Mouse (Mus musculus) neural tube, embryonic 10.5 days (tissue): Measurements from ENCODE around the gene Fst.

ENCODE experiments used
- DNase-seq: peaks from one replicate; pipeline ENCODE4 v3.0.0-alpha.2; 2017; ENCODE audit warnings: low spot score; ENCODE audit errors: extremely low spot score

Fst gene

DNA sequence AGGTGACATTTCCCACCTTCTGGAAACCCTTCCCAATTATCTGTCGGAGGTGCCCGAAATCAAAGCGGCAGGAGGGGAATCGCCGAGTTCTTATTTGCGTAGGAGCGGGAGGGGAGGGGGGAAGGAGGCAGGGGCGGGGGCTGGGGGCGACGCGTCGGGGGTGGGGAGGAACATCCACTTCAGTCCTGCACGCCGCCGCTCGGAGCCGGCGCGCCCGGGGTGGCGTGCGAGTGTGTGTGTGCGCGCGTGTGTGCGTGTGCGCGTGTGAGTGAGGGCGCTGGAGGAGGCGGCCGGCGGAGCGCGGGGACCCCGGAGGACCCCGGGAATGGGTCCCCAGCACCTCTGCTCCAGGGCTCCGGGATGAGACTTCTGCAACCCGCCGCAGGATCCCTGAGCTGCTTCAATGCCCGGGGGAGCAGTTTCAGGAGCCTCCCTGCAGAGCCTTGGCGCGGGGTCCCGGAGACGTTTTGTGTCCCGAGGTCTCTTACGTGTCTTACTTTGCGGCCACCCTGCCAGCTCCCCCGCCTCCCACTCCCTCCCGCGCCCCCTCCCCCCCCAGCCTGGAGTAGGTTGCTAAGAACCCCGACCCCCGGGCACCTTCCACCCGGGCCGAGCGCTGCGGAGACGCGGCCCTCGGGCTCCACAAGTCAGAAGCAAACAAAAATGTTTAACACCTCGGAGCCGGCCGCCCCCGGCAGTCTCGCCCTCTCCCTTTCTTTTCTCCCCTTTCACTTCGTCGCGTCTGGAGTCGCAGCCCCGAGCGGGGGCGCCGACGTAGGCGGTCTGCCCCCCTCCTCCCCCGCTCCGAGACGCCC lies at the start of gene Fst:
Fst (minus strand) TSS at position 66 of the 815 bp plus-strand sequence.
- peak; percentile 67 for DNase-seq

DNA sequence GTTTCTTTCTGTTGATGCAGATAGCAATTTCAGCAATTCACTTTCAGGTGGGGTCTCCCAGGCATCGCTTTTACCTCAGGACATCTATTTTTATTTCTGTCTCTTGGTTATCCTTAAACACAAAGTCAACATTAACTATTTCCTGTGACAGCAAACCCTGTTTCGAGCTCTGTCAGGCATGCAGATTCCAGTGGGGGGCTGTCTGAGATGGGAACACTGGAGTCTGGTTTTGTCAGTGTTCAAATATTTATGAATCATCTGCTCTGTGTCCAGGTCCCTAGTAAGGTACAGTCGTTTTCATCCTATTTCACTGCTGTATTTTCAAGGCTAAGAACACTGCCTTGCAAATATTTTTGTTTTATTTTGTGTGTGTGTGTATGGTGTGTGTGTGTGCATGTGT lies 35.1 kb upstream of the Fst start:
- no peak for DNase-seq

DNA sequence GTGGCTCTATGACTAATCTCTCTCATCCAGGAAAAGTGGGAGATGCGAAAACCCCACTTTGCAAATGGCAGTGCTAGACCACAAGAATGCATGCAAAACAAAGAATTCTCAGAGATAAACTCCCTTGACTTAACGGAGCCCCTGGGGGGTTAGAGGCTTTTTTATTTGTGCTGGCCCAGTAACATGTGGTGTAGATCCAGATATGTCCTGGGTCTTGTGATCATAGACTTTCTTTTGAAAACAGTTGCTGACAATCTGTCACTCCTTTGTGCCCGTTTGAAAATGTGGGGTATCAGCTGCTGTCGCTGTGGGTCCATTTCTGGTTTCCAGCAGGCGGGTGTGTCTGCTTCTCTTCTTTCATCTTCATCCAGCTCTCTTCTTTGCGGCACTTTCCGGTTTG lies 29.4 kb upstream of the Fst start:
- no peak for DNase-seq

DNA sequence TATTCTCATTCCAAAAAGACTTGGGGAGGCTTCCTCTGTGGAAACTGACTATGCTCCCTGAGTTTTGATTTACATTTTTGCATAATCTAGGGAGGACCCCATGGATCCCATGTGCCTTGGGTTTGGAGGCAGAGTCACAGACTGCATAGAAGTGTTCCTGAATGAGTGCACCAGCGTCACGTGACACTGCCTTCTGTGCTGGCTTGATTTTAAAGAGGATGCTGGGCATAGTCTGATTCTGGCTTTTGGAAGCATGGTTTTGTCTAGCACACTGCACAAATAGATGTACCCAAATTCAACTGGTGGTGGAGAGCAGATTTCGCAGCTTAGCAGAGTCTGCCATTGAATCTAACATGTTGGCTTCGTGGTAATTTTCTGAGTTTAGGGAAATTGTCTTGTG lies 19.6 kb upstream of the Fst start:
- no peak for DNase-seq

DNA sequence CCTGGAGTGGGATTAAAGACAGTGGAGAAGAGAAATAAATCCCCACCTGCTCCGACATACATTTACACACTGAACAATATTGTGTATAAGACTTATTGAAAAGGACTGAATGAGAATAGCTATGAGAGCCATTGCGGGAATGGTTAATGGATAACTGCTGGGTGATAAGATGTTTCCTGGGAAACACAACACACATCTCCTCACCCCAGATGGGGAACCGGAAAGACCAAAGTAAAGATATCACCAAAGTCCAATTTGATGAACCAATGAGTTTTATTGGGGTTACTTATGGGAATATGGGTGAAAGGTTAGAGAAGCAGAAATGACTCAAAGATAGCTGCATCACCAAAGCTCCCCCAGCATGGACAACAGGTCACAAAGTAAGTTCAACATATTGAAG lies 11.2 kb upstream of the Fst start:
- DNase-seq: no peak

DNA sequence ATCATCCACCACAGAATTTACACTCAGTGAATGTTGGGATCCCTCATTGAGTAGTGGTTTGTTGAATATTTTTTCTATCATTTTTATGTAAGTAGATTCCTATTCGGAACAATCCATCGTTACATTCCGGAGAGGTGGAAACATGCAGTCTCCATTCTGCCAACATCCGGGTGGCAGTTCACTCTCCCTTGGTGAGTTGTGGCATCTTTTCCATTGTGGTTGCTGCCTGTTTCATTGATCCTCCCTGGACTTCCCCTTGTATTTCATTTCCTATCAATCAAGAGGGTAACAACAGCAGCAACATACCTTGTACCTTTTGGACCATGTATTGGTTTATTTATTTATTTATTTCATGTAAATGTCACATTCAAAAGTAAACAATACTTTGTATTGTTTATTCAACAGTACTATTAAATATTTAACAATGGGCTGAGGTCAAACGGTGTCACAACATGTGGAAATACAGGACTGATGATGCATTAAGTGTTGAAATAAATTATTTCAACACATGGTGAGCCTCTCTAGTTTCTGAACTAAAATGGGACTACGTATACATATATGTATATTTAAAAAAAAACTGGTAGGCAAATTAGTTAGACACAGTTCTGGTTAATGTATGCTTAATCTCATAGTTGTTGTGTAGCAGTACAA lies 7.6 kb upstream of the Fst start:
- no peak for DNase-seq

DNA sequence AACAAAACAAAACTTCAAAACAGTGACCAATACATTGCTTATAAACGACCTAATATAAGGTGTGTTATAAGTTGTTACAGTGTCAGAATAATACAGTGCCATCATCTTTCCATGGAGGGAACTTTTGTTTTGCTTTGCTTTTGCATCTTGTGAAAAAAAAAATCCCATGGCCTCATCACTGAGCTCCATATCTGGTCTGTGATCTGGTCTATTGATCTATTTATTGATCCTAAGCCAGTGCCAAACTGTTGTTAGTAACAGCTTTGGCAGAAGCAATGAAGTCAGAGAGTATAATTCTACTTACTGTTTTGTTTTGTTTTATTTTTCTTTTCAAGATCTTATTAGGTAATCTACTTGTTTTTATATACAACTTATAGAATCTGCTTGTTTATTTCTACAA lies 6.6 kb upstream of the Fst start:
- no peak for DNase-seq

DNA sequence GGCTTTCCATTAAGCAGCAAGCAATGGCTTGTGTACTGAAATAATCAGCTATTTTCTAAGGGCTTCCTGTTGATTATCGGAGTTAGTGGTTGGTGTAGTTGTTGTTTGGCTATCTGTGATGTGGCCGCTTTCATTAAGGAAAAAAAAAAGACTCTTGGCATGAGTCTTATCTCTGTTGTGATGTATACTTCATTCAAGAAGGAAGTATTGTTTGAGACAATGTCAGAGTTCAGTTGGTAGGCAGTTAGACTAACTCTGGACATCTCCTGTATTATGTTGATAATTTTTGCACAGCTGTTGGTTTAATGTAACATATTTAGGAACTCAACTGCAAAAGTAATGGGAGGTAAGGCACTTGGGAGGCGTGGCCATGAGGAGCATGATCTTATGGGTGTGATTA lies 6.1 kb upstream of the Fst start:
- DNase-seq: no peak

DNA sequence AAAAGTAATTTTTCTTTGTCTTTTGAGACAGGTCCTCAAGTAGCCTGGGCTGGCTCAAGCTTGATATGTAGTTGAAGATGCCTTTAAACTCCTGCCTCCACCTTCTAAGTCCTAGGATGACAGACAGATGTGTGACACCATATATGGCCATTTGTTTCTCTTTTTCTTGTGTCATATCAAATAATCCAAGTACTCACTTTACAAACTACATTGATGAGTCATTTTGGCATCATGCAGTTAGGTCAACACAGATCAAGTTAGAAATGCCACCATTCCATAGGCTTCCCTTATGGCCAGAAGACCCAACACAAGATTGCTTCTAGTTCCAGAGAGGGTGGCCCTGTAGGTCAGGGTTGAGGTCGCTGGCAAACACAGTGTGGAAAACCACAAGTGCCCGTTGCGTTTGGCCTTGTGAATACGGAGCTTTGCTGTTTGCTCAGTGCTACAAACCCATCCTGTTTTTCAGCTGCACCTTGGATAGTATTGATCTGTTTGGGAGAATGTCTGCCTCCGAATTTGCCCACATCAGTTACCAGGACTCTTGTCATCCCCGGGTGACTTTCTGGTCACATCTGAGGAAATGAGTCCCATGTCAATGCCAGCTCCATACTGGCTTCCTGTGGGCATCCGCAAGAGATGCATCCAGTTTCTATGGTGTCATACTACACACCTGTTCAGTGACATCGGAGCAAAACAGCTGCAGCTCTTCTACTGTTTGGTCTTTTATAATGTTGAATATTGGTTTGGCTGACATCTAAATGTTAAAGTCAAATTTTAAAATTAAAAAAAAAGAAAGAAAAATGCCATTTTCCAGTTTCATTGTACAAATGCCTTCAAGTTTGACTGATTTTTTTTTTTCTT lies 4.0 kb upstream of the Fst start:
- DNase-seq: no peak

DNA sequence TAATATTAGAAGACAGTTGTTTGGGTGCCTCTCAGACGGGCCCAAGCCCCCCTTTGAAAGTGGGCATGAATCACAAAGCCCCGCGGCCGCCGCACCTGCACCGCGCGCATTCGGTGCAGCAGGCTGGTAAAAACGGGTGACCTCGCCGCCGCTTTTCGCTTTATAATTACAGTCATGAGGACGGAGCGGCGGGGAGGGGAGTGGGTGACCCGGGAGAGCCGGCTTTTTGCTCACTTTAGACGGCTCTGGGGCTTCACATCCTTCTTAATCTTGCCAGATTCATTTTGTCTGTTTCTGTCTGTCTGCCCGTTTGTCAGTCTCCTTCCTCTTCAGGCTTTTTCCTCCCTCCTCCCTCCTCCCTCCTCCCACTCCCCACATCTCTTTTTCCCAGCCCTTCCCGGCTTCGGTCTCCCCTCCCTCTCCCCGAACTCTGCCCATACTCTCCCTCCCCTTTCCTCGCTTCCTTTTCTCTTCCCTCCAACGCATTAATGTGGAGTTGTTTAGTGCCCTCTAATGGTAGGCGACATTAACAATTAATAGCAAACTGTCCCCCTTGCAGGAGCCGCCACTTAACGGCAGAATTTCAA lies 1.6 kb upstream of the Fst start:
- DNase-seq: peak; percentile 68

DNA sequence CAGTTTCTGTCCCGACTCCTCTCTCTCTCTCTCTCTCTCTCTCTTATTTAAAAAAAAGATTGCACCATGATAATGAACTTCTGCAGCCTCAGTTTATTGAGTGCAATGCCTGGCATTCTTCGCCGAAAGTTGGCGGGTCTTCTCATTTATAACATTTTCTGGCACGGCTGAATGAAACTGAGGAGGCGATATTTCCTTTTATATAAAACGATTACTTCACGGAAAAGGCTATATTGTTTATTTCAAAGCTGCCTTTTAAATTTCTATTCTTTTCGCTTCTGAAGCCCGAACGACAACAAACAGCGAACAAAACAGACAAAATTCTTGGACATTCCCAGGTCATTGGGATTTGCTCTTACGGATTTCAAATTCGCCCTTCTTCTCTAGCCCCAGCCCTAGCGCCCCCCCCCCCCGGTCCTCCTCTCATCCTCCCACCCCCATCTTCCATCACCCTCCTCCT lies 980 bp upstream of the Fst start:
- no peak for DNase-seq

DNA sequence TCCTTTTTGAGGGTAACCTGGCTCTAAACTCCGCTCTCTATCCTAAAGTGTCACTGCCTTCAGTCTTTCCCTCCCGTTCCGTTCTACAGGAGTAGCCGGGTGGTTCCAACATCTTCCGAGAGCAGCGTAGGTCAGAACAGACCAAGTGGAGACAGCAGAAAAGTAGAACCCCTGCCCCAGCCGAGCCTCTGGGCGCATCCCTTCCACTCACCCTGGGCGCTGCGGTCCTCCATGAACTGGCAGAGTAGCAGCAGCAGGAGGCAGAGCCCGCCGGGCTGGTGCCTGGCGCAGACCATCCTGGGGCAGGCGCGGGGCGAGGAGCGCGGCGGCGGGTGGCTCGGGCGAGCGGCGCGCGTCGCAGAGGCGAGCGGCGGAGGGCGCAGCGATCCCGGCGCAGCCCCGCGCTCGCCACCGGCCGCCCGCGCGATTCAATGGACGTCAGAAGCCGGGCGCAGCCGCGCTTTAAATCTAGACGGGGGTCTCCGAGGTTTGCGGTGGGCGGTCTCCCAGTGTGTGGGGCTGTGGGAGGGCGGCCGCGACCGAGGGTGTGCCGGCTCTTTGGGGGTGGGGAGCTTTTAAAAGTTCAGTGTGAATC lies 363 bp downstream of the Fst start:
- peak; percentile 78 for DNase-seq

DNA sequence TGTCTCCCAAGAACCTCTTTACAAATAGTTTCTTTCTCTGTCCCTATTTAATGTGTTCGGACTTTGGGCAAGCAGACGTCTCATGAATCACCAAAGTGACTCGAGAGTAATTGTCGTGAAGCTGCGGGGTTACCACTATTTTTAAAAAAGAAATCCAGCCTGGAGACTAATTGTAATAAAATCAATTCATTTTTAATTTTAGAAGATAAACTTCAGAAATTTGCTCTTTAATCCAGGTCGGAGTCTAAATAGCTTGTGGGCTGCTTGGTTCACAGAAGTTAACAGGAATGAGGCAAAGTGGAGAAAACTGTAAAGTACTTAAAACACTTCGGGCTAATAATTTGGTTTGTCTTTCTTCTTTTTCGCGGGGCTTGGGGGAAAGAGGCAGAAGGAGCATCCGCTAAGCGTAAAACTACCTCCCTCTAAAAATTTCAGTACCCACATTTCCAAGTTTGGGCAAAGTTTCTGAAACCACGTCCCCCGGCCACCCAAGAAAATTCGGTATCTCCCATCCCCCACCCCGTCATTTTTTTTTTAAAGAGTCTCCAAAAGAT lies 1.1 kb downstream of the Fst start:
- no peak for DNase-seq

DNA sequence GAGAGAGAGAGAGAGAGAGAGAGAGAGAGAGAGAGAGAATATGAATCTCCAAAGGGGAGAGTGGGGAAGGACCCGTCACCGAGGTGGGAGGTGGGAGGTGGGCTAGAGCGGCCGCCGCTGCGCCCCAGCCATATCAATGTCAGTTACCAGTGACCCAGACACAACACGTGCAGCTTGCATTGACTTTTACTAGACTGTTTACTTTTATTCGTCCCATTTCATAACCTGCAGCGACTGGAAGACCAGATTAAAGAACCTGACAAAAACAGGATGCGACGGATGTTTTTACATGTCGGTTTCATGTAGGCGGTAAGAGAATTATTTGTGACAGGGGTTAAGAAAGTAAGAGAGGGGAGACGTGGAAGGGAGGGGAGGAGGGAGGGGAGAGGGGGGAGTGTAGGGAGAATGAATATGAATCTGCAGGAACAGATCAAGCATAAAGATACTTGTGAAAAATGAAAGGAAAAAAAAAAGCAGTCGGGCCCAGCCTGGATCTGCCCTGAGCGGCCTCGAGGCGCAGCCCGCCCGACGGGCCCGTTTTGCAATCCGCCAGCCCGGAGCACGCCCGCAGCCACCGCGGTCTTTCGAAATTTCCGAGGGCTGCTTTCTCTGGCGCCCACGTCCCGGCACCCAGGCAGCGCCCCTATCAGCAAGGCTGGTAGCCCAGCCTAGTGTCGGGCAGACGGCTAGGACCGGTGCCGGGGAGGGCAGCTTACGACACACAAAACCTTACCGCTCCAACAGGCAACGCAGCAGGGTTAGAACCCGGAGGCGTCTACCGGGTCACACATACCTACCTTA lies 1.8 kb downstream of the Fst start:
- DNase-seq: peak; percentile 71

DNA sequence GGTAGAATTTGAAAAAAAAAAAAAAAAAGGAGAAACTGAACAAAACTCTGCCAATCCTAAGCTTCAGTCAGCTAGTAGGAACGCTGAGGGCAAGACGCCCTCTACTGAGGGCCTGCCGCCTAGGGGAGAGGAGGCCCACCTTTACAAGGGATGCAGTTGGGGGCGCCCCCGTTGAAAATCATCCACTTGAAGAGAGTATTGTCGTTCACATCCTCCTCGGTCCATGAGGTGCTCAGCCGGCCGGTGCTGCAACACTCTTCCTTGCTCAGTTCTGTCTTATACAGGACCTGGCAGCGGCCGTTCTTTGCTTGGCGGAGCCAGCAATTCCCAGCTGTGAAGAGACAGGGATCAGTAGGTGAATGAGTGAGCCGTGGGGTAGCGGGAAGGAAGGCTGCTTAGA lies 2.5 kb downstream of the Fst start:
- DNase-seq: peak; percentile 62

DNA sequence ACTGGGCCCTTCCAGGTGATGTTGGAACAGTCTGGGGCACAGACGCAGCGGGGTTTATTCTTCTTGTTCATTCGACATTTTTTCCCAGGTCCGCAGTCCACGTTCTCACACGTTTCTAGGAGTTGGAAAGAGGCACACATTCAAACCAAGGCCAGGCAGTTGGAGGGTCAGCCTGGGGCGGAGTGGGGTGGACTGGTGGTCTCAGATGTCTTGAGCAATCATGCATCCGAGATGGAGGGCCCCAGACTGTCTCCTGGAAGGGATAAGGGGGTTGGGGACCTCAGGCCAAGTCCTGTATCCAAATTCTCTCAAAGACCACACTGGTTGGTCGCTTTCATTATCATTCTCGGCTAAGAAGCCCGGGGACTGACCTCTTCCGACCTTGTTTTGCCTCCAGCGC lies 3.0 kb downstream of the Fst start:
- DNase-seq: peak; percentile 19

DNA sequence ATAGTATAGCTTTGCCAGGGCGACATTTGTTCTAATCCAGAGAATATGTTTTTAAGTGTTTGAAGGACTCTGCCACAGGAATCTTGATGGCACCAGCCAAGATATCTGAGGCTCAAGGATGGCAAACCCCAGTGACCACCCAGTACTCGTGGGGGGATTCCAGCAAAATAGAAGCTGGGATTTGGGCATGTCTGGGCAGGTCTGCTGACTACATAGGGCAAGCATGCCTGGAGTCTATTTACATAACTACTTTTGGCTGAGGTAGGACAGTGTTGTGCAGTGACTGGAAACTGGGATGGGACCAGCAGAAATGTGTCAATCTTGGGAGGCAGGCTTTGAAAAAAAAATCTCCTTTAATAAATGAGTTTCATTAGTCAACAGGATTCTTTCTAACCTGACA lies 11.5 kb downstream of the Fst start:
- no peak for DNase-seq

DNA sequence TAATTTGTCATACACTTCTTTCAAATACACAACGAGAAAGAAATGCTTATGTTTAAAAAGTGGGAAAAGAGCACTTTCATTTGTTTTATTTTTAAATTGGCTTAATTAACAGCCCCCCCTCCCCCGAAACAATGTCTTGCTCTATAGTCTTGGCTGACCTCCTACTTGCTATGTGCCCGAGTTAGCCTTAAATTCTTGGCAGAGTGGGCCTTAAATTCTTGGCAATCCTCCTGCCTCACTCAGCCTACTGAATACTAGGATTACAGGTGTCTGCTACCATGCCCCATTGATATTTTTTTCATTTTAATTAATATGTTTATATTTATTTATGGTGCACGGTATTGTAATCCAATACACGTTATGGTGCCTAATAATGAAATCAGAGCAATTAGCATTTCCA lies 26.3 kb downstream of the Fst start:
- no peak for DNase-seq

DNA sequence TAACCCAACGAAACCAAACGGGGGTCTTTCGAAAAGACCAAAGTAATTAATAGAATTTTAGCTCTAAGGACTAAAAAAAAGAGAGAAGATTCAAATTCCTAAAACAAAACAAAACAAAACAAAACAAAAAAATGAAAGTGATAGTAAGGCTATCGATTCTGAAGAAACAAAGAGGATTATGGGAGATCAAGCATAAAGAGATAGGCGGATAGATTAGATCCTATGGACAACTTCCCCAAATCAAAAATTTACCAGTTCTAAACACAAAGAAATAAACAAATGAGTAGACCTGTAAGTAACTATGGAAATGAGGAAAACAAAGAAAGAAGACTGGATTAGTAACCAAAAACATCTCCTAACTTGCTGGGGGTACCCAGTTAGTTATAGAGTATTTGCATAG lies 33.5 kb downstream of the Fst start:
- DNase-seq: no peak

DNA sequence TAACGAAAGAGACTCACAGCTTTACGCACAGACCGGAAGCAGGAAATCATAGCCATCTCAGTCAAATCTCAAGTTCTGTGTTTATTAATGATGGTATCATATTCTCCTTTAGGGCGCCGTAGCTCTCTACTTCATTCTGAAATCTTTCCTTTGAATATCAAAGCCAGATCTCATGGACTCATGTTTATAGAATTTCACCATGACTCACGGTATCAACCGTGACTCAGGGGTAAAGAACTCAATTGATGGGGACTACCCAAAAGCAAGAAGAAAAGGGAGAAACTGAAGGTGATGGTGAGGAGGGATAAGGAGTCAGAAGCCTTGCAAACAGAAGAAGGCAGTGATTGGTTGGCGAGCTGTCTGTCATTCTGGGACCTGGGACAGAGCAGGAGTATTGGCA lies 38.5 kb downstream of the Fst start:
- DNase-seq: no peak
